Mouse (Mus musculus): ENCODE measurements around the gene Igflr1. TPM values are rescaled to one million over a fixed set of nuclear protein-coding genes. Genes with fewer than 3 reads are reported as not detected.

The Igflr1 gene
- total RNA-seq, 2 experiments from 2014 or later, result 6.4 to 6.5 TPM

DNA sequence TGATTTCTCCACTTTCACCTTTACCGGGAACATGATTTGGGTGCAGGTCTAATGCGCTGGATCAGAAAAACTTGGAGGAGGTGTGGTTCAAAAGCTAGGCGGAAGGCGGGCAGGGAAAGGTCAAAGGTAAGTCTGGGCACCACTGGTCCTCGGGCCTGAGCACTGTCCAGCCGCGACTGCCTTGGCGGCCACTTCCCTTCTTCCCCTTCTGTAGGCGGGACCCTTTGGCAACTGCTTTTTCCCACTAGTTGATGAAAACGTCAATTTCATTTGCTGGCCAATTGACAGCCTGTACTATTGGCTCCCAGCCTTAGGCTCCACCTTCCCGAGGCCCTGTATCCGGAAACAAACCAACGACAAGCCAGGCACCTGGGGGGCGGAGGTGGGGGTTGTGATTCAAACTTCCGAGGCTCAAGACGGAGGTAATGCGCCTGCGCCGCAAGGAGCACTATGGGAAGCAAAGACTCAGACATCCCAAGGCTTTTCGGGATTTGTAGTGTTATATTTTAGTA, 5.7 kb upstream of the Igflr1 start, which contains the start of gene Lin37:
Gene Lin37, minus strand, starts transcription at position 396 of the 512 bp plus-strand sequence.
- DNase-seq (ENCODE audit: low spot score in 2 of 2), result peak; percentile 97 to 100
- peak within 1 kb of the TSS; percentile 79 for H3K4me3 ChIP-seq
- TF ChIP-seq CTCF (conservative IDR thresholded peaks at IDR 0.05), result 0 out of 2 replicates have a peak, but pooled peaks have one; percentile 21

DNA sequence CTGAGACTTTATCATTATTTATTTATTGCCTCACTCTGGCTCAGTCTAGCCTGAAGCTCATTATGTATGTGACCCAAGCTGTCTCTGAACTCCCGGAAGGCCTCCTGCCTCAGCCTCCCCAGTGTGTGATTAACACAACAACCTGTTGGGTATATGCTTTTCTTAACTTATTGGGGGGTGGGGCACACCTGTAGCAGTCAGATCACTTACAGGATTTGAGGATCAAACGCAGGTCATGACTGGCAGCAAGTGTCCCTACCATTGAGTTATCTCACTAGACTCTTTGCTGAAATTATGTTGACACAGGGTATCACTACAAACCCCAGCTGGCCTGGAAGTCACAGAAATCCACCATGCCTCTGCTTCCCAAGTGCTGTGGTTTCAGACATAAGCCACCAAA, 4.9 kb upstream of the Igflr1 start:
- Histone ChIP-seq H3K27ac (peak overlapping the region; percentile 81), H3K4me3 (peak overlapping the region; percentile 32; the same call in 1 of the 2 replicates)
- TF ChIP-seq CTCF (conservative IDR thresholded peaks at IDR 0.05), result no peak
- no peak for DNase-seq (ENCODE audit: low spot score in 2 of 2)

More for the DNA sequence above, 5.7 kb upstream of the Igflr1 start, which contains the start of gene Lin37:
- H3K27ac ChIP-seq, result peak within 1 kb of the TSS; percentile 92

DNA sequence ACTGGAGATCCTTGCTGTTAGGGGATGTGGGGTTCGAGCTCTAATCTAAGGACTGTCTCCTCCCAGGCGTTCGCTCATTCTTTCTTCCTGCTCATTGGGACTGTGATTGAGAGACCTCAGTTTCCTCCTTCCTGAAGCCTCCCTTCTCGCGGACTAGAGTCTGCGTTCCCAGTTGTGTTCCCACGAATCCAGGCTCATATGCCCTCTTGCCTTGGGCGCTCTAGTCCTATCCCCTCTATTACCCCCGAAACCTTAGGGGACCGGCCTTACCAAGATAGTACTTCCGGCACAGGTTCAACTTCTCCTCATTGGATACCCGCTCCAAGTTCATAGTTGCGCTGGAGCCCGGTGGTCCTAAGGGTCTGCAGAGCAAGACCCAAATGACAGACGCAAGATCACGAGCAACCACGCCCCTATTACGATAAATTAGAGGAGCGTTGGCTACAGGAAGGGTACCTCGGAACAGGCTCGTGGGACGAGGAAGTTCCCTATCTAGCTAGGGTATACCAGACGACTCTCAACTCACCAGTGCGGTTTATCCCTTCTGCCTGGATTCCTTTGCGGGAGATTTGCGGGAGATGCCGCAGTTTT, 2.6 kb upstream of the Igflr1 start:
- DNase-seq (ENCODE audit: low spot score in 2 of 2), result no peak
- Histone ChIP-seq H3K27ac (peak overlapping the region; percentile 99), H3K4me3 (peak overlapping the region; percentile 93)
- TF ChIP-seq CTCF (conservative IDR thresholded peaks at IDR 0.05), result no peak

DNA sequence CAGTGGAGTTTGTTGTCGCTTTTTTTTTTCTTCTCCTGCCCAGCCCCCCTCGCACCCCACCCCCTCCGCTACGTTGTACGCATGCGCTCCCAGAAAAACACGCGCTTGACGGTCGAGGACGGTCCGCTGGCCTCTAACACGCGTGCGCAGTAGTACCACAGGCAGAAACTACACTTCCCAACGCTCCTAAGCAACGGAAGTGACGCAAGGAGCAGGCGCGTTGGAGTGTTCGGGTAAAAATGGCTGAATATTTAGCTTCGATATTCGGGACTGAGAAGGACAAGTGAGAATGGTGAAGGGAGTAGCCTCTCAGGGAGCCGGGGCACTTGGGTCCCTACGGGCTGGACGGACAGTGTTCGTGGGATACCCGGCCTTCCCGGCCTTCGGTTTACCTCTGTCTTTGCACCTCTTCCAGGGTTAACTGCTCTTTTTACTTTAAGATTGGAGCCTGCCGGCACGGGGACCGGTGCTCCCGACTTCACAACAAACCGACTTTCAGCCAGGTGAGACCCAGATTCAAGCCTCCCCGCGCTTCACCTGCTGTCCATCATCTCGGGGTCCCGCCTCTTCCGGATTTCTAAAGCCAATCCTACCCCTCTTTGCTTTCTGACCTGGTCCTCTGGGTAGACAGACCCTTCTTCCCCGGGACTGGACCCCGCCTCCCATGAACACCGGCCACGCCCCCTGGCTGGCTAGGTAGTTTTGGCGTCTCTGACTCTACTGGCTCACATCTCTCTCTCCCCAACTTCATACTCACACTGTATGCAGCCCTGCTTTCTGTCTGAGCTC, 1.9 kb upstream of the Igflr1 start, which contains the start of the genes U2af1l4, Gm49396 and Psenen:
Gene U2af1l4, plus strand, starts transcription at position 185 of the 789 bp plus-strand sequence.
Gene Gm49396, plus strand, starts transcription at position 228 of the 789 bp plus-strand sequence.
Gene Psenen, minus strand, starts transcription at position 511 of the 789 bp plus-strand sequence.
- peak; percentile 95 to 97 for DNase-seq (ENCODE audit: low spot score in 2 of 2)
- peak within 1 kb of the TSS; percentile 99 for H3K27ac ChIP-seq
- peak within 1 kb of the TSS; percentile 93 for H3K4me3 ChIP-seq
- TF ChIP-seq CTCF (conservative IDR thresholded peaks at IDR 0.05), result no peak

DNA sequence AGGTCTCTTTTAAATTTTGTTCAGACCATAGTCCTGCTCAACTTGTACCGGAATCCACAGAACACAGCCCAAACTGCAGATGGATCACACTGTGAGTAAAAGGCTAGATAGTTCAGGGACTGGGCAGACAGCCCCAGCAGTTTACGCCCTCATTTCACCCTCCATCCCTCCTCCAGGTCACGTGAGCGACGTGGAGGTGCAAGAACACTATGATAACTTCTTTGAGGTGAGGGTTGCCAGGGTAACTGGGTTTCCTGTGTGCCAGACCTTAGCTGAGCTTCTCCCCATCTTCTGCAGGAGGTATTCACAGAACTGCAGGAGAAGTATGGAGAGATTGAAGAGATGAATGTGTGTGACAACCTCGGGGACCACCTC, 1.3 kb upstream of the Igflr1 start:
- peak overlapping the region; percentile 93 for H3K4me3 ChIP-seq
- TF ChIP-seq CTCF (conservative IDR thresholded peaks at IDR 0.05), result no peak
- H3K27ac ChIP-seq, result peak overlapping the region; percentile 99
- no peak for DNase-seq (ENCODE audit: low spot score in 2 of 2)

DNA sequence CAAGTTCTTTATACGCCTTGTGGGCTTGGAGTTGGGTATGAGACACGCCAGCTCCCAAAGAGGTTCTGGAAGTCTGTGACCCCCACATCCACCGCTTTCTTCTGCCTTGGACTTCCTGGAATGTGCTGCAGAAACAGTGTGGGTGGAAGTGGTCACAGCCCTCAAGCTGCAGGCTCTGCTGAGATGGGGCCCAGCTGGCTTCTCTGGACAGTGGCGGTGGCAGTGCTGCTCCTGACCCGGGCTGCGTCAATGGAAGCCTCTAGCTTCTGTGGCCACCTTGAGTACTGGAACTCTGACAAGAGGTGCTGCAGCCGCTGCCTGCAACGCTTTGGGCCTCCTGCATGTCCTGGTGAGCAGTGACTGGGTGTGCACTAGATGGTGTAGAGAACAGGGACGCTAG, 806 bp downstream of the Igflr1 start:
- TF ChIP-seq CTCF (conservative IDR thresholded peaks at IDR 0.05), result no peak
- no peak overlapping the region for H3K4me3 ChIP-seq
- no peak overlapping the region for H3K27ac ChIP-seq
- DNase-seq (ENCODE audit: low spot score in 2 of 2), result no peak

DNA sequence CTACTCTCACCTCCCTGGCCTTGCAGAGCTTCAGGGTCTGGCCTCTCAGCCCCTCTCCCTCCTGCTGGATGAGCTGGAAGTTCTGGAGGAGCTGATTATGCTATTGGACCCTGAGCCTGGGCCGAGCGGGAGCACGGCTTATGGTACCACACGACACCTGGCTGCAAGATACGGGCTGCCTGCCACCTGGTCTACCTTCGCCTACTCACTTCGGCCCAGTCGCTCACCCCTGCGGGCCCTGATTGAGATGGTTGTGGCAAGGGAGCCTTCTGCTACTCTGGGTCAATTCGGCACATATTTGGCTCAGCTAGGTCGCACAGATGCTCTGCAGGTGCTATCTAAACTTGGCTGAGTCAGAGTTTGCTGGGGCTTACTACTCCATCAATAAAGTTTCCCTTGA, 2.3 kb downstream of the Igflr1 start:
- Histone ChIP-seq H3K27ac (no peak overlapping the region), H3K4me3 (no peak overlapping the region)
- TF ChIP-seq CTCF (conservative IDR thresholded peaks at IDR 0.05), result no peak
- no peak for DNase-seq (ENCODE audit: low spot score in 2 of 2)

DNA sequence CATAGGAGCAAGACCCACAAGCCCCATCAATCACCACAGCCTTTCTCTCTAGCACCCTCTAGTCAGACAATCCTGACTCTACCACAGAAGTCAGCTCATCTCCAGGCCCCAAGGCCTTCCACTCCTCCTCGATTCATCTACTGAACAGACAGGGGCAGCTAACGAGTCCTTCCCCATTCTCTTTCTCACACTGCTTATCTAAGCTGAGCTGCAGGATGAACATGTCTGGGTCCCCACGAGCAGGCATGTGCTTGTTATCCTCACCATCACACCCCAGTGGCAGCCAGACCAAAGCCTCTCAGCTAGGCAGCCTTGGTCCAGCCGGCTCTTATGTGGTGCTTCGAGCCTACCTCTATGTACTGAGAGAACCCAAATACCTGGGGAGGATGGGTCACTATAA, 7.2 kb downstream of the Igflr1 start:
- Histone ChIP-seq H3K4me3 (no peak overlapping the region), H3K27ac (no peak overlapping the region)
- TF ChIP-seq CTCF (conservative IDR thresholded peaks at IDR 0.05), result no peak
- no peak for DNase-seq (ENCODE audit: low spot score in 2 of 2)

DNA sequence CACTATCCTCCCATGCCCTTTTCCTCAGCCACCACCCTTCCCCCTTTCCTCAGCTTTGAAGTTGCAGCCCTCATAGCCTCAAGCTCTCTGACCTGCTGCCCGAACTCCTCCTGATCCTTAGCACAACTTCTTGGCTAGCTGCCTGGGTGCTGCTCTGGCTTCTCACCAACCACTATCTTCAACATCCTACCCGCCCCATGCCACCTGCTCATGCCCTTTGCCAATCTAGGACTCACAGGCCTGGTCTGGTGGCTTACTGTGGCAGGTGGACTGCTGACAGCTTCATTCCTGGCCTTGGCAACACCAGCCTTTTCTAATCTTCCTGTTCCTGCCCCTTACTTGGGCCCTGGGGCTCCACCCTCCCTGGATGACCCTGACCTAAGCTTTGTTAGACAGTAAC, 7.7 kb downstream of the Igflr1 start:
- TF ChIP-seq CTCF (conservative IDR thresholded peaks at IDR 0.05), result no peak
- H3K4me3 ChIP-seq, result no peak overlapping the region
- no peak overlapping the region for H3K27ac ChIP-seq
- no peak for DNase-seq (ENCODE audit: low spot score in 2 of 2)

DNA sequence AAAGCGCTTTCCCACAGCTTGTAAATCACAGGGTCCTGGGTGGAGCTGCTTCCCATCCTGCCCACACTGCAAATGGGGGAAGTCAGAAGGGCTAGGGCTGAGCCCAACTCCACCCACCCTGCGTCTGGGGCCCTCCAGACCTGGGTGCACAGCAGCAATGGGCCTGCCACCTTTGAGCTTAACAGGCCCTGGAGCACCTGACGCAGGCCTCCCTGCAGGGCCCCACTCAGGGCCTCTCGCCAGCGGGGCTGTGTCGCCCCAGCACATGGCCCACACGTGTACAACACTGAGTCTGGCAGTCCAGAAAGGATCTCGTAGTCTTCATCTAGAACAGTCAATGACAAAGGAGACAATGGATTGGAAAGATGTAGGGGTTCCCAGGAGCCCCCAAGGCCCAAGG, 14.7 kb downstream of the Igflr1 start:
- no peak for DNase-seq (ENCODE audit: low spot score in 2 of 2)
- no peak overlapping the region for H3K4me3 ChIP-seq
- TF ChIP-seq CTCF (conservative IDR thresholded peaks at IDR 0.05), result no peak
- no peak overlapping the region for H3K27ac ChIP-seq

DNA sequence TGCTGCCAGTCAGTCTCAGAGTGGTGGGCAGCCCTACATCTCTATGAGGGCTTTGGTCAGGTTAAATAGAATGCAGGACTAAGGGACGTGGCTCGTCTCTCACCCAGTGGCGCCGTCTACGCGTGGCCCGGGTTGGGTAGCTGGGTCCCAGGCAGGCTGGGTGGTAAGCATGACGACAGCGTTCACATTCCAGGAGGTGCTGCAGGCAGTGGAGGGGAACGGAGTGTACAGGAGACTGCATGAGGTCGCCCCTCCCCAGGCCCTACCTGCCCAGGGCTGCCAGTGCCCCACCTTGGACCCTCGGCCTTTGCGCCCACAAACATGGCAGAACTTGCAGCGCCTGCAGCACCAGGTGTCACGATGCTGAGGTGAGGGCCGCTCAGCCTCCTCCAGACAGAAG, 16.3 kb downstream of the Igflr1 start:
- Histone ChIP-seq H3K4me3 (no peak overlapping the region), H3K27ac (no peak overlapping the region)
- no peak for TF ChIP-seq CTCF (conservative IDR thresholded peaks at IDR 0.05)
- no peak for DNase-seq (ENCODE audit: low spot score in 2 of 2)

DNA sequence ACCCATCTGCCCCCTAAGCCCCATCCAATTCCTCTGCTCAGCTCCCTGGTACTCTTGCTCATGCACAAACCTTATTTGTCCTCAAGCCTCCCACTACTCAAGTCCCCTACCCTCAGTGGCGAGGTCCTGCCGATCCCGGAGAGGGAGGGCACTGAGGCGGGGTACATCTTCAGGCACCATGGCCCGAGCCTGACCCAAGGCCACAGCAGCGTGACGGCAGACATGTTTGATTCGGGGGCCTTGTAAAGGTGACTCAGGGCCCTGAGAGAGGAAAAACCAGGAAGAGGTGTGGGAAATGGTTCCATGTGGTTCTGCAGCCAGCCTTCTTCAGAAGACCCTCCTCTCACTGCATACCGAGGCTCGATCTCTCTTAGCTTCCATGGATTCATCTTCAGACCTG, 19.1 kb downstream of the Igflr1 start:
- TF ChIP-seq CTCF (conservative IDR thresholded peaks at IDR 0.05), result no peak
- DNase-seq (ENCODE audit: low spot score in 2 of 2), result no peak

DNA sequence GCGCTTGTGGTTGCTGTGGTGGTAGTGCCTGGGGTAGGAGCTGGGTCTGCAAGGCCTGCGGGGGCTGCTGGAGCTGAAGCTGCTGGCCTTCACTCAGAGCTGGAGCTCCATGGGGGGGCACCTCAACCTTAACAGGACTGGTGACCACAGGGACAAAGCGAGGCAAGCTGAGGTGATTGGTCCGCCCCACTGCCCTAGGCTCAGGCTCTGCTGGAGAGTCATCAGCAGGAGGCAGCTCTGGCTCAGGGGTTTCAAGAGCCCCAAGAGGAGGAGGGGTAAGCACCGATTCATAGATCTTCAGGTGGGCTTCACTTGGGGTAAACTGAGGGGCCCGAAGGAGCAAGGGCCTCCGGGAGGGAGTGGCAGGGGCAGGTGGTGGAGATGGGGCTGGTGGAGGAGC, 19.9 kb downstream of the Igflr1 start:
- no peak overlapping the region for H3K27ac ChIP-seq
- no peak overlapping the region for H3K4me3 ChIP-seq
- TF ChIP-seq CTCF (conservative IDR thresholded peaks at IDR 0.05), result no peak
- no peak for DNase-seq (ENCODE audit: low spot score in 2 of 2)

More for the DNA sequence above, 19.1 kb downstream of the Igflr1 start:
- Histone ChIP-seq H3K4me3 (no peak overlapping the region), H3K27ac (no peak overlapping the region)
